In genomic region chr10:116789096-116789495, GRCm38 (mm10) we compare ENCODE assay signal across 7 mouse cellular contexts.
DNase-seq lines count a peak whose midpoint lies in the region; ATAC-seq and TF ChIP-seq lines count a peak whose summit lies in the region.

No protein-coding gene starts in this region.

- H3K9me3 ChIP-seq in kidney, embryonic 16.5 days (ENCODE audit: low read length), result no peaks in the 10 kb centered on the region
- H3K9me3 ChIP-seq in E14TG2a.4 (ENCODE audit: low read length), result no peaks in the 10 kb centered on the region
- H3K9me3 ChIP-seq in stomach, postnatal 0 days (ENCODE audit: control insufficient read depth, low read length), result no peaks in the 10 kb centered on the region

- no peak for TF ChIP-seq EP300 in stomach, postnatal 0 days (optimal IDR thresholded peaks at IDR 0.05)

- no peak overlapping the region for H3K4me2 ChIP-seq in kidney, embryonic 16.5 days (replicated peaks; ENCODE audit: low read depth, low read length)
- H3K4me2 ChIP-seq in stomach, postnatal 0 days (replicated peaks; ENCODE audit: low read depth), result no peak overlapping the region

- no peak overlapping the region for H3K4me3 ChIP-seq in kidney, embryonic 16.5 days (ENCODE audit: low read length)
- H3K4me3 ChIP-seq in E14TG2a.4 (replicated peaks; ENCODE audit: low read length), result no peak overlapping the region
- H3K4me3 ChIP-seq in stomach, postnatal 0 days (ENCODE audit: low read depth, low read length), result no peak overlapping the region

- TF ChIP-seq CTCF in E14TG2a.4 (conservative IDR thresholded peaks at IDR 0.05; ENCODE audit: low read length), result peak; percentile 68
- peak; percentile 74 for TF ChIP-seq CTCF in stomach, postnatal 0 days (IDR thresholded peaks at IDR 0.05; ENCODE audit: low read depth)

- H3K4me1 ChIP-seq in kidney, embryonic 16.5 days (ENCODE audit: insufficient read depth, low read length), result no peaks in the 10 kb centered on the region
- peaks cover 29% of the 10 kb centered on the region for H3K4me1 ChIP-seq in E14TG2a.4 (replicated peaks; ENCODE audit: low read depth, low read length)
- H3K4me1 ChIP-seq in stomach, postnatal 0 days (replicated peaks; ENCODE audit: control insufficient read depth, insufficient read depth), result no peaks in the 10 kb centered on the region

- no peak overlapping the region for H3K27ac ChIP-seq in kidney, embryonic 16.5 days (ENCODE audit: low read length)
- no peak overlapping the region for H3K27ac ChIP-seq in stomach, postnatal 0 days (replicated peaks)

- no peak for ATAC-seq in kidney, embryonic 16.5 days (ENCODE audit: low FRiP score, low TSS enrichment)
- no peak for ATAC-seq in stomach, postnatal 0 days (ENCODE audit: low FRiP score, low TSS enrichment)

- H3K9ac ChIP-seq in kidney, embryonic 16.5 days (replicated peaks; ENCODE audit: low read length), result no peak overlapping the region
- H3K9ac ChIP-seq in stomach, postnatal 0 days (ENCODE audit: low read length), result no peak overlapping the region

- no peaks in the 10 kb centered on the region for H3K27me3 ChIP-seq in kidney, embryonic 16.5 days (ENCODE audit: insufficient read depth, low read length)
- H3K27me3 ChIP-seq in E14TG2a.4 (ENCODE audit: insufficient read depth, low read length), result no peaks in the 10 kb centered on the region
- no peaks in the 10 kb centered on the region for H3K27me3 ChIP-seq in stomach, postnatal 0 days (ENCODE audit: control insufficient read depth, insufficient read depth, low read length)

- peak; percentile 34 for DNase-seq in kidney, adult 9 months
- peak; percentile 82 for DNase-seq in ZHBTc4 (ENCODE audit: low read depth, low spot score)
- DNase-seq in layer of hippocampus, adult 8-10 months (ENCODE audit: low spot score in 2 of 2), result peak; percentile 25 to 26
- DNase-seq in stomach, postnatal 0 days (ENCODE audit: low spot score), result no peak
- no peak for DNase-seq in gastrocnemius, postnatal 36 days

- intact Hi-C loops in gastrocnemius, postnatal 36 days (cut with DNase I), result no loop called here

- no peaks in the 10 kb centered on the region for H3K36me3 ChIP-seq in kidney, embryonic 16.5 days (ENCODE audit: insufficient read depth, low read length)
- H3K36me3 ChIP-seq in E14TG2a.4 (ENCODE audit: insufficient read depth, low read length), result no peaks in the 10 kb centered on the region
- H3K36me3 ChIP-seq in stomach, postnatal 0 days (ENCODE audit: control insufficient read depth, insufficient read depth, low read length), result no peaks in the 10 kb centered on the region

Comparison
In these comparisons a context has a peak if more than half of its experiments do, and no peak if none do; other contexts are left out.
1. DNase-seq: peak in kidney, adult 9 months (single experiment), ZHBTc4 (single experiment) and layer of hippocampus, adult 8-10 months (2 of 2); none in stomach, postnatal 0 days (single experiment) and gastrocnemius, postnatal 36 days (0 of 2).